Mouse (Mus musculus) embryonic fibroblast, embryonic 13.5 days (primary cell): ENCODE measurements at regions not wholly inside any gene's neighbourhood (a gene's known extent, or its start where the extent isn't known, plus 50 kb on each side); places are given as distances from the start of the nearest gene placed in this dataset.

Experiments used
- H3K27ac ChIP-seq: 2 replicates; pipeline ENCODE4 v1.5.1; 2012; ENCODE audit warnings: low read length, control low read depth, inconsistent platforms; ENCODE audit not compliant: insufficient read depth
- H3K4me1 ChIP-seq: 2 replicates; pipeline ENCODE4 v1.6.1; 2011; ENCODE audit warnings: low read length; ENCODE audit not compliant: control insufficient read depth, insufficient read depth
- H3K4me3 ChIP-seq: 2 replicates; pipeline ENCODE4 v1.5.1; 2011; ENCODE audit warnings: mild to moderate bottlenecking, control low read depth, low read length; ENCODE audit not compliant: insufficient read depth
- CTCF ChIP-seq: IDR thresholded peaks from 2 replicates; pipeline ENCODE4 v1.5.1; 2011; ENCODE audit warnings: mild to moderate bottlenecking, control low read depth, low read length, moderate library complexity, borderline replicate concordance; ENCODE audit not compliant: insufficient read depth
- POLR2A ChIP-seq: IDR thresholded peaks from 2 replicates; pipeline ENCODE4 v1.6.1; 2011; ENCODE audit warnings: low read depth, mild to moderate bottlenecking, control low read depth, low read length, moderate library complexity

DNA sequence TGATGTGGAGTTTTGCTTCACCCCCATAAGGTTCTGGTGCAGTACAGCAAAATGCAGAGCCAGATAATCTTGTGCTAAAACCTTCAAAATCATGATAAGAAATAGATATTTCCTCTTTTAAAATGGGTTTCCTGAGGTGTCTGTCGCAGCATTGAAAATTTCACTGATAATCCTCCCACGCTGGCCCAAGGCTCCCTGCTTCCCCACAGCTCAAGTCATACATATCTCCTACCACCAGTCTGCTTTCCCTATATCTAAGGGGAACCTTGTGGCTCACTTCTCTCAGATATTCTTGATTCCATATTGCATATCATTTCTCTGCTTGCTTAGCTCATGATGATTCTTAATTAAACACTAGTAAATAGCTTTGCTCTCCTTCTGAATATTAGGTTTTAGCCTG is 868.6 kb downstream of the Defb40 start:
- Histone ChIP-seq H3K27ac (no peak overlapping the region), H3K4me1 (no peaks in the 10 kb centered on the region), H3K4me3 (no peak overlapping the region)
- TF ChIP-seq CTCF (no peak), POLR2A (no peak)

DNA sequence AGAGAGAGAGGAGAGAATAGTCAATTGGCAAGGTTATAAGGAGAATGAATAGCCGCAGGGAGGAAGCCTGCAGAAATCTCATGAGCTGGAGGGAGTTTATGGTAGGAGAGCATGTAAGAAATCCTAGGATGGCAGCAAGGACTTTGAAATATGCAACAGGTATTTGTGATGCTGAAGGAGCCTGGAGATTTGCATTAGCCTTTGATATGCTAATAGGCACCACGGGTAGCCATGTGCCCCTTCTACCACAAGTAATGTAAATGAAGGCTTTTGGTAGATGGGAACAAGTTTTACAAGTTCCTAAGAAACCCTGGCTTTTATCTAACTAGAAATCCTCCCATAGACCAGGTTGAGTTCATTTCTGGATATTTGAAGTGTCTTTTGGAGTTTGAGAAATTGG is 871.2 kb downstream of the Defb40 start:
- no peak for TF ChIP-seq POLR2A
- H3K4me3 ChIP-seq = no peak overlapping the region
- H3K27ac ChIP-seq = no peak overlapping the region
- H3K4me1 ChIP-seq = no peaks in the 10 kb centered on the region

DNA sequence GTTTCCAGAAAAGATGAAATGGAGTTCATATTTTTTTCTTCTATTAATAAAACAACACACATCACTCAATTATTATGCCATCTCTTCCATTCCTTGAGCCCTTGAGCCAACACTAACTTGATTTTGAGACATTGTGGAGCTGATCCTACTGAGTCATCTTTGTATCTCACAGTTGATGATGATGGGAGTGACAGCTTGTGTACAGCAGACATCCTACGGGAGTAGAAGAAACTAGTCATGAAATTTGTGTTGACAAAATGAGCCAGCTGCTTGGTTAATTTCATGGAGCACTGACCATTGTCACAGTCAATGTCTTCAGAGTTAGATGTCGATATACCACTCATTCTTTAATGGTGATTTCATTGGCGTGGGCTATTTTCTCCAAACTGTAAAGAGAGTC is 912.6 kb downstream of the Defb40 start:
- Histone ChIP-seq H3K4me3 (no peak overlapping the region), H3K27ac (no peak overlapping the region), H3K4me1 (no peaks in the 10 kb centered on the region)
- no peak for TF ChIP-seq CTCF
- TF ChIP-seq POLR2A = no peak

DNA sequence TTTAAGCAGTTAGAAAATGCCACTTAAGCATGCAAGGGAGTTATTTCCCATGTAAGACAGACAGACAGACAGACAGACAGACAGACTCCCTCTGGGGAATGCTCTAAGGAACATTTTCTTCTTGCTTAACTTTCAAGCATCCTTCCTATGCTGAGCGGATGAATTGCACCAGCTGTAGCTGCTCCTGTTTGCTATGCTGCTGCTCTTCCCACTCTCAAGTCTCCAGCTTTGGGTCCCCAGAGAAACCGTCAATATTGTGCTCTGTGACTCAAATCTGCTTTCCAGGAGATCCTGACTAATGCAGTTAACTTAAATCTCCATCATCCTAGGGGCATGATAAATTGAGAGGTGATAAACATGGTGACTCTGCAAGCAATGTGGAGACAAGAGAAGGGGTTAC is 918.5 kb downstream of the Defb40 start:
- no peak overlapping the region for H3K4me3 ChIP-seq
- no peak overlapping the region for H3K27ac ChIP-seq
- TF ChIP-seq POLR2A (no peak), CTCF (no peak)
- H3K4me1 ChIP-seq = no peaks in the 10 kb centered on the region

DNA sequence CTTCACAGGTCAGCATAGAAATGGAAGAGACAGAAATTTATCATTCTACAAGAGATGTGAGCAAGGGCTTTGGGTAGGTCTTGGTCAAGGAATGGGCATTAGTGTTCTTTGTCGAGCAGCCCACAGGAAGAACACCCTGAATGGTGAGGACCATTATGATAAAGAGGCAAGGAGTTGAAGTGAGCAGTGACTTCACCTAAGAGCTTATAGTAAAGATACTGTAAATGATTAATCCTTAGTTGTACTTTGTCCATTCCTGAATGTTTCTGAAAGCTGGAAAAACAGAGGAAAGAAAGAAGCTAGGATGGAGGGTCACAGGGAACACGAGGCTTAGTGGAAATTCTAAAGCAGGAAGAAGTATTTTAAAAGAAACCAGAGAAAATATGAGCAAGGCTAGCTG is 956.9 kb downstream of the Defb40 start:
- H3K4me1 ChIP-seq = no peaks in the 10 kb centered on the region
- no peak overlapping the region for H3K4me3 ChIP-seq
- TF ChIP-seq CTCF (no peak), POLR2A (no peak)
- no peak overlapping the region for H3K27ac ChIP-seq

DNA sequence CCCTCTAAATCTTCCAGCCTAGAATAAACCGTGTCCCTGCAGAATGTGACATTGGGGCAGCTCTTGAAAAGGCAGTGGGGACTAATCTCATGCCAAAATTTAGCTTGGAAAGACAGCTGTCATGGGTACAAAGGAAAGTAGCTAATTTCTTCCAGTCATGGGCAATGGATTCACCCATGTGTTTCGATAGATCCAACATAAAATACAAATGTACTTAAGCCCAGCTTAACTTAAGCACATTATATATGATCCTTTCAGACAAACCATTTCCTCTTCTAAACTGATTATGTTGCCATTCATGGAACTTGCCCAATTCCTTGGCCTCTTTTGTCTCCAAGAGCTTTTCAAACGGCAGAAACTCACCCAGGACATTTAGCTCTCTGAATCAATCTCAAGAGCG is 970.5 kb downstream of the Defb40 start:
- Histone ChIP-seq H3K4me1 (no peaks in the 10 kb centered on the region), H3K4me3 (no peak overlapping the region), H3K27ac (no peak overlapping the region)
- TF ChIP-seq CTCF = no peak
- TF ChIP-seq POLR2A = no peak

DNA sequence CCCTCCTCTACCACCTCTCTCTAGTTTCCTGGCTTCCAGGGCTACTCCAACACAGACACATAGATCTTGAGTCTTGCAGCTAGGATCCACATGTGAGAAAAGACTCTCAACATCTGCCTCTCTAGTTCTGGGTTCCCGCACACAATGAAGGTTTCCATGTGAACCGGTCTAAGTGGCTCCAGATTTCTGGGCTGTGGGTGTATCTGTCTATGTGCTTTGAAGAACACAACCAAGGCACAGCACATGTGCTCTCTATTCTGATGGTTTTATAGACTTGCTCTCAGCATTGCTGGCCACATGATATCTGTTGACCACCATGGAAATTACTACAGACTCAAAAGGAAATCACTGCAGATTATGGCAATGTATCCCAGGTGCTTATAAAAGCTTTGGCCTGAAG is 972.4 kb downstream of the Defb40 start:
- Histone ChIP-seq H3K27ac (no peak overlapping the region), H3K4me3 (no peak overlapping the region), H3K4me1 (no peaks in the 10 kb centered on the region)
- no peak for TF ChIP-seq POLR2A
- no peak for TF ChIP-seq CTCF

DNA sequence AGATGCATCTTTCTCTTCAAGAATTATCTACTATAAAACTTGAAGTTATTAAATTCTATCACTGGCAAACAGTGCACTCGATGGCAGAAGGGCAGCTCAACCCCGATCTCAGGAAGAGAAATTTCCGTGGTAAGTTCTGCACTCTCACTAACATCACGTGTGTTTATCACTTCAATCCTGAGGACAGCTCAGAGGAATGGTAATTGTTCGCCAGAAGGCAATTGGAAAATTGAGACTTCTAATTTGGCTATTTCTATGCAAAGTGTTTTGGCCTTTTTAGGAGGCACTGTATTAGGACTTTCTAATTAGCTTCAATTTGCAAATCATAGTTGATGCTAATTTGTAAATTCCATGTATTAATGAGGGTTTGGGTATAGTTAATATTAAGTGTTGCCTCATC is 977.3 kb downstream of the Defb40 start:
- TF ChIP-seq POLR2A (no peak), CTCF (no peak)
- no peak overlapping the region for H3K4me3 ChIP-seq
- H3K27ac ChIP-seq = no peak overlapping the region

DNA sequence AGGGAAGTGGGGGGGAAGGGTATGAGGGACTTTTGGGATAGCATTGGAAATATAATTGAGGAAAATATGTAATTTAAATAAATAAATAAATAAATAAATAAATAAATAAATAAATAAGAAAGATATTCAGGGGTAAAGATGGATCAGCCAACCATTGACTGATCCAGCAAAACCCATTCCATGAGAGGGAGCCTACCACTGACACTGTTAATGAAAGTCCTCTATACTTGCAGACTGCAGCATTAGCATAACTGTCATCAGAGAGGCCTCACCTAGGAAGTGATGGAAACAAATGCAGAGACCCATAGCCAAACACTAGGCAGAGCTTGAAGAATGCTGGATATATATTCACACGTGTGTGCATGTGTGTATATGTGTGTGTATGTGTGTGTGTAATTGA is 993.3 kb downstream of the Defb40 start:
- H3K4me3 ChIP-seq = no peak overlapping the region
- TF ChIP-seq POLR2A (no peak), CTCF (no peak)
- no peaks in the 10 kb centered on the region for H3K4me1 ChIP-seq
- H3K27ac ChIP-seq = no peak overlapping the region

More for the DNA sequence above, 977.3 kb downstream of the Defb40 start:
- H3K4me1 ChIP-seq = no peaks in the 10 kb centered on the region

DNA sequence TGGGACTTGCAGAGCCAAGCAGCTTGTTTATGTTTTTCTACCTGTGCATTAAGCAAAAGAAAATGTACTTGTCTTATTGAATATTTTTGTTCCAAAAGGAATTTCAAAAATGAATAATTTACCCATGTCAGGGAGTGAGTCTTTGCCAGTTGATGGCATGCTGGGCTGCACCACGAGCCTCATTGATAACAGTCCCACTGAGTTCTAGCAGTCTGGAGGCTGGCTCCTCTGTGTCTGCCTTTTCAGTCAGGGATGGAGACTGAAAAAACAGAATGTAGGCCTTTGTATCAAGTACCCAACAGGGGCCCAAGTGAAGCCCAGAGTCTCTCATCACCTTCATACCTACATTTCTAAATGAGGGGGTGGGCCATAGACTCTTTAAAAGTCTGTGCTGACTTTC is 1029.2 kb downstream of the Defb40 start:
- Histone ChIP-seq H3K4me1 (no peaks in the 10 kb centered on the region), H3K27ac (no peak overlapping the region), H3K4me3 (no peak overlapping the region)
- TF ChIP-seq CTCF (no peak), POLR2A (no peak)

DNA sequence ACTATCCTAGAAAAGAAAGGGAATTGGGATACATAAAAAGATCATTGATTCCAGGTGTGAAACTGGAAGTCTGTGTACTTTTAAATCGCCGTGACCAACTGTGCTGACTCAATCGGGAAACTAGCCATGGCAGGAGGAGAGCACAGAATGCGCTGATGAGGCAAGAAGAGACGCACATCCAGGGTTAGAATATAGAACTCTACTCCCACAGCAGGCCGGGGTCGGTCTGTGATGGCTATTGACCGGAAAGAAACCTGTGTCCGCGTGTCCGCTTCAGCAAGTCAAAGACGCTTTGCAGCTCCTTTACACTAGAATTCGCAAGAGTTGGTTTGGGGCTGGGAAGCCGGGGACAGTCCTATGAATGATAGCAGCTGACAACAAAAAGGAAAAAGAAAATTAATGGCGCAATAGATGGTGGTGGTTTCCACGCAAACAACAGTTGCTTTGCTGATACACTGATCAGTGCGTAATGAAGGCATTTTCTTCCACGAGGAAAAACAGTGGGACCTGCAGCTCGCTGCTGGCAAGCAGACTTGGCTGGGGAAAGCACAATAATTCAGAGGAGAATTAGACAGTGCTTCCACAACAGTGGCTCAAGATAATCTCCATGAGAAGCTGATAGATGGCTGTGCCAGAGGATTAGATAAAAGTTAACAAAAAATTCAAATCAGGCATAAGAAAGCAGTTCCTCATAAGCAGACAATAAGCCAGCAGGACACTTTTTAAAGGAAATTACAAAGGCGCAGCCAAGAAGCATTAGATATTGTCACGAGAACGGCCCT is 1029.8 kb downstream of the Defb40 start:
- Histone ChIP-seq H3K4me3 (no peak overlapping the region), H3K4me1 (no peaks in the 10 kb centered on the region), H3K27ac (no peak overlapping the region)
- TF ChIP-seq CTCF = no peak
- TF ChIP-seq POLR2A = no peak
